Mouse (Mus musculus) brain, adult 2 months (tissue): Measurements from ENCODE around the gene Dmrtb1.

Experiments
- DNase-seq: peaks from one replicate; pipeline ENCODE4 v3.0.0; 2011; ENCODE audit warnings: low read depth, low spot score

The Dmrtb1 gene

DNA sequence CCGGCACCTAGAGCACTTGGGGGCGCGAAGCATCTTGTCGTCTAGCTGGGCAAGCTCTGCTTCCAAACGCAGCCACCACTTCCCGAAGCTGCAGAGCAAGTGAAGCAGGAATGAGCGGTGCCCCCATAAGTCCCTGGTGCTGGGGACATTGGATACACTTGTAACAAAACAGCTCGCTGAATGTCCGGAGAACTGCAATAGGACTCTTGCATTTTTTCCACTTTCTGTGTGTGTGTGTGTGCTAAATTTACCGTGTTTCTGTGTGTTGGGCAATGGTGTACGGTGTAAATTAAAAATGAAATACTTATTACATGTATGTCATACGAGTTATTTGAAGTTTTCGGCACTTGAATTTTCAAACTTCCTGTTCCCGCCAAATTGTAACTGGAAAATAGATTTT lies at the start of gene Dmrtb1:
TSS of gene Dmrtb1 (minus strand) at position 101 of the 400 bp plus-strand sequence.
- DNase-seq, result no peak

DNA sequence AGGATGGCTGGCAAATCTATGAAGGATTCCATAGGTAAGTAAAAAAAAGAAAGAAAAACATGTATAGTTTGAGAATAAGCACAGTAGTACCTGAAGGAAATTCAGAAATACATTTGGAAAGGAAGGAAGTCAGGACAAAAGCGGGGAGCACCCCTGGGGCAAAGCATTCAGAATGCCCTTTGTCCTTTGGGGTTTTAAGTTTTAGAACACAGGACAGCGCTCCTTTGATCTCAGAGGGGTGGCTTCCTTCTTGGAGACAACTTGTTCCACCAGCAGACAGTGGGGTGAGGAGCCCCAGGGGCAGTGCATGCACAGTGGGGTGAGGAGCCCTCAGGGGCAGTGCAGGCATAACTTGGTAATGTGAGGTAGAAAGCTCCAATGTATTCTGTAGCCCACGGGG lies 49.6 kb upstream of the Dmrtb1 start:
- no peak for DNase-seq

DNA sequence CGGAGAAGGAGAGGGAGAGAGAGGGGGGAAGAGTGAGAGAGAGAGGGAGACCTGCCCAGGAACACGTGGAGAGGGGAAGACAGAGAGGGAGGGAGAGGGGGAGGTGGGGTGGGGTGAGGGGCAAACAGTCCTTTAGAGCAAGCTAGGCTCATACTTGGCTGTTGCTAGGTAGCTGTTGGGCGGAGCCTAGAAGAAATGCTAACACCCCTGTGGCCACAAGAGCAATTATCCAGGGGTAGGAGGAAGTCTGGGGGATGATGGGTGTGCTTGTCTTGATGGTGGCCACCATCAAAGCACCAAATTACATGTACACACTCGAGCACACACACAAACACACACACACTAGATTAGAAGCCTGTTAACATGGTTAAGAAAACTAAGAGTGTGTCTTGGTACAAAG lies 48.6 kb upstream of the Dmrtb1 start:
- no peak for DNase-seq

DNA sequence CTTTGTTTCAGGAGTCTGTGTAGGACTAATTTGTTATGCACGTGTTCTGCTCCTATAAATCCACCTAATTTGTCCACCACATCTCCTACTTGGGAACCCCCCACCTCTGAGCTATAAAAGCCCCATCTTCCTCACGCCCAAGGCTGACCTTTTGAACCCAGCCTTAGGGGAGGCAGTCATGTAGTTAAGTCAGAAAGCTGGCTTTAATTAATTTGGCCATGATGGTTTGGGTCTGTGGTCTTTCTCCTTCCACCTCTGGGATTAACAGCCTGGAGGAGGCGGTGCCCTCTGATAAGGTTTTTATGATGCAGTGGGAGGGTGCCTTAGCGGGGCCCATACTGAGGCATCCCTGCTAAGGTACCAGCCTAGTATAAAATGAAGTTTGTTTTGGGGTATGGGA lies 48.2 kb upstream of the Dmrtb1 start:
- DNase-seq, result no peak

DNA sequence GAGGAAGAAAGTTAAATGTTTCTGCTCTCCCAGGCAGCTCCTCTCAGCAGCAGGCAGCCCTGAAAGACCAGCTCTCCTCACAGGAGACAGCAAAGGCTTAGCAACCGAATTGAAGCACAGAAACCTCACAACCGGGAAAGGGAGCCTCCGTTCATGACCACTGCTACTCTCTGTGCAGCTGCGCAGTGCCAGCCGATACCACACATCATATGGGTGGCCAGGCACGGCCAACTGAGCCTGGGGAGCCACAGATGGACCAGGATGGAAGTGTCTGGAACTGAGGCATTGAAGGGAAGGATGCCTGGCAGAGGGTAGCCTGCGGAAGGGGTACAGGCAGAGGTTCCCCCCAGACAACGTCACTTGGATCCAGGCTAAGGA lies 47.0 kb upstream of the Dmrtb1 start:
- DNase-seq, result no peak

DNA sequence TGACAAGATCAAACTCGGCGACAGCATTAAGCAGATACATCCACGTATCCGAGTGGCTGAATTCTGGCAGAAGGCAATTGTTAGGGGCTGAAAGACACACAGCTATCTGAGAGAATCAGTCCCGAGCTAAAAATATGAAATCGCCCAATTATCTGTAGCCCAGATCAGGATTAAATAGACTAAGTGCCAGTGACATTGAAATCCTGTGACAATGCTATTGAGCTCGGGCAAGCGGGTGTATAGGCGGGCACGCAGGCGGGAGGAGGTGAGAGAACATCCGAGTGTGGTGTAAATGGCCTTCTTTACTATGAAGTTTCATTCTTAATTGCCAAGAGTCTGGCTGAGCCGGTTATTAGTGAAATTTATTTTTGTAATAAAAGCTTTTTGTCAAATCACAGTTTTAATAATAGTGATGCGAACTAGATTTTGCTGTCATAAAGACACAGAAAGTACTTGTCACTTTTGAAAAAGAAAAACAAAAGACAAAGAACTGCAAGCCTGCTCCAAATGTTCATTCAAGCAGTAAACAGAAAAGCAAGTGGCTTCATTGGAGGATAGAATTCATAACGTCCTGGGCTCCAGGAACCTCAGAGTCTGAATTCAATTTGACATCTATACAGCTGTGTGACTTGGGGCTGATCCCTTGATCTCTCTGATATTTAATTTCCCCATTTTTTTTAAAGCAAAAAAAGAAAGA lies 46.5 kb upstream of the Dmrtb1 start:
- no peak for DNase-seq

DNA sequence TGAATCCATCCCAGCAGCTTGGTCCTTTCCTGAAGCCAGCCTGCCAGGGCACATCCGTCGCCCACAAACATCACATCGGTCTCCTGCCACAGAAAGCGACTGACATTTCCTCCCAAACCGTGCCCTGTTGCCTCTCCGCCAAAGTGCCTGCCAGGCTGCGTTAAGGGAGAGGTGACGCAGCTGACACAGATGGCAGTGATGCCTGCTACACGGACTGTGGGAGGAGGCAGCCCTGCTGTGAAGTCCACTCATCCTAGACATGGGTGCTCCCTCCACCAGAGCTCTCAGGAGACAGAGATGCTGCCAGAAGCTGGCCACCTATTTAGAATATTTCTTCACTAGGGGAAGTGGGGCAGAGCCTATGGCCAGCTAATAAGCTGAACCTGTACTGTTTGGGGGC lies 41.4 kb upstream of the Dmrtb1 start:
- peak; percentile 51 for DNase-seq

DNA sequence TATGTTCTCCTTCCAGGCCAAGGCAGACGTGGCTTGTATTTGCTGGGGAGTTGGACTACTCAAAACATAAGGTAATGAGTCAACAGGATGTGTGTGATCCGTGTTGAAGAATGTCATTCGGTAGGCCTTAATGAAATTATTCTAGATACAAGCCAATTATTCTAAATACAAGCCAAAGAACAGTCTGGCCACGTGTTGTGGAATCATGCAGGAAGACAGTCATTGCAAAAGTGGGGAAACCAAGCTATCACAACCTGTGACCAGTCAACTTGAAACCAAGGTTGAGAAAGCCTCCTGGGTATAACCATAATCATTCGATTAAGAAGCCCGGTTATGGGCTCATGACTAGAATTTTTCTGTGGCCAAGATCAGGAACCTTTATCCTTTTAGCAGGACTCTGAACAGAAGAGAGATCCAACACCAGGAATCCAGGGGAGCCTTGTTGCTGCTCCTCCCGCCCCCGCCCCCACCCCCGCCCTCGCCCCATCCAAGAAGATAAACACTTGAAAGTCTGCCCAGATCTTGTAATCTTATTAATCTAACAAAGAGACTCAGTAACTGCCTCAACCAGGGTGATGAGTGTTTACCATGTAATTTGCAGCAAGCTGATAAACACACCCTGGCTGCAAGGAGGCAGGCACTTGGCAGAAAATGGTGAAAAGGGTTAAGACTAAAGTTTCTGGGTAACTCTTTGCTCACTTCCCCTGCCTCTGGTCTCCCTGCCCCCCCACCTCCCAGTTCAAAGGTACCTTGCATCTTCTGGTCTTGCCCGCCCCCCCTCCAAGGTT lies 36.2 kb upstream of the Dmrtb1 start:
- DNase-seq, result no peak

DNA sequence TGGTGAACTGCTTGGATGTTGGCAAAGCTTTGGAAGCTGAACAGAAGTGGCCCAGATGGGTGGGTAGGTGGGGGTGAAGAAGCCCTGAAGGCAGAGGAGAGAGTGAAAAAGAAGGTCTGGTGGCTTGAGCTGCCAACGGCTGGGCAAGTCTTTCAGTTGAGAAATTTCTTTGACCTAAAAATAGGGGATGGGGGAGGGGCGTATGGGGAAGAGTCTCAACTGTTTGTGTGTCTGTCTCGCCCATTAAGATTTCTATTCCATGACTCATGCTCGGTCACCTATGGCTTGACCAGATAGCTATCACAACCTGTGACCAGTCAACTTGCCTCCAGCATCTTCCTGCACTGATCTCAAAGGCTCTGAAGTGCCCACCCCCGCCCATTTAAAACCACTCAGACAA lies 35.1 kb upstream of the Dmrtb1 start:
- DNase-seq, result no peak

DNA sequence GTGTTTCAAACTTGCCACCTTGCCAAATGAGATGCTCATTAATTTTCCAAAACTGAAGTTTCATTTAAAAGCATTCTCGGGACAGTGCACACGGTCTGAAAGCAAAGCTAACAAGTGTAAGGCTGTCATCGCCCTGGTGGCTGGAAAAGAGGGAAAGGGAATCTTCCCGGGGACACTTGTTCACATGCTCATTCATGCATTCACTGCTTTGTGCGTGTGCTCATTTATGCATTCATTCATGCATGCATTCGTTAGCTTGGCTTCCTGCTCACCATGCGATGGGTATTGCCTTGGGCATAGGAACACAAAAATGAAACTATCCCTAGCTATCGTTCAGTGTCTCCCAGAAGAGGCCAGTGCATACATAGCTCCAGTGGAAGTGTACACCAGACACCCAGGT lies 34.7 kb upstream of the Dmrtb1 start:
- no peak for DNase-seq

DNA sequence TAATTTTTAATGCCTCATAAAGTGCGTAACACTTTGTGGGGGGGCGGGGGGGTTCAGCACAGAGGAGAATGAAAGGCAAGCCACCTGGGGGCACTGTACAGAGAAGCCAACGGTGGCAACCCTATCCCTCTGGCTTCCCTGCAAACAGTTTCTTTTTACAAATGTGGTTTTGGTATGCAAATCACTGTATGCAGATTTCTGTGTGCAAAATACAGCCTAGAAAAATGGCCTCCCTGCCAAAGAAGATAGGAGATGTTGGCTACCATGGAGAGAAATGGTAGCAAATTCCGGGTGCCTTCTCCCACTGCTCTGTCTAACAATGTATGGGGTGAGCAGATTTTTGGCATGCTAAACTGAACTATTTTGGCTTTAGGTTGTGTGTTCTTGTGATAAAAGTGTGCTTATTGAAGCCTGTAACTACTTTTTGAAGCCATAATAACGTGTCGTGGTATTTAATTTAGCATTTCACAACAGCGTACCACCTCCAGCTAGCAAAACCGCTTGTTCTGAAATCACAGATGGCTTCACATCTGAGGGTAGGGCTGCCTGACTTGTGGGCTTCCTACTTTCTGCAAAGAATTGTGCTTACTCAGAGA lies 33.8 kb upstream of the Dmrtb1 start:
- peak; percentile 87 for DNase-seq

DNA sequence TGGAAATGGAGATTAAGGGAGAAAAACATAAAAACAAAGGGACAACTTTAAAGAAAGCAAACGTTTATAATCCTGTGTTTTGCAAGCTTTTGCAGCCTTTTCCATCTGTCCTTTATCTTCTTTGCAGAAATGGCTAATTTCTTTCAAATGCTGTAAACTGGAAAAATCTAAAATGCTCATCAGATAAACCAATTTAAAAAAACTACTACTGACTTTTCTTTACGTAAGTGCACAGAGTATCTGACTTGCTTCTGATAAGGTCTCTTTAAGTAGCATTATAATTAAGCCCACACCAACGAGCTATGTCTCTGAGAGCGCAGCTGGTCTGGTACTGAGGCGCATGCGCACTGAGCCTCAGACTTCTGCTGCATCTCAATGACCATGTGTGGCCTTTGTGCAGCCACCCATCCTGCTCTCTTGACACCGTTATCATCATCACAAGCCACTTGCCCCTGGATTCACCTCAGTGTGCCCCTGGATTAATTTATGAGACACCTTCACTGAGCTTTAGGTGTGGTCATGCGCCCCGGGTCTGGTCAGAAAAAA lies 32.8 kb upstream of the Dmrtb1 start:
- DNase-seq, result peak; percentile 64

DNA sequence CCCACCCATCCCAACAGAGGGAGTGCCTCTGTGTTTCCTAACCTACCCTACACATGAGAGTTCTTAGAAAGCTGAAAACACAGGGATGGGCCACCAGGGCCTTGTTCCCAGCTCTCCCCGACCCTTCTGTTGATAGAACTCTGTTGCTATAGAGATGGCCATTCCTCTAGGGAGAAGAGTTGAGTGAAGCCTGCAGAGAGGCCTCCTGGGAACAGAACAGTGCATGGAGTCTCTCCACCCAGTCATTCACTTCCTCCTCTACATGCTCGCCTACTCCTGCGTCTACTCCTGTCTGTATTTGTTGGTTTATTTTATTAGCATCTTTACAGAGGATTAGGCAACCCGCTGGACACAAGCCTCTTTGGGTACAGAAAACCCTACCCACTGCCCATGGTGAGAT lies 22.9 kb upstream of the Dmrtb1 start:
- DNase-seq, result no peak

DNA sequence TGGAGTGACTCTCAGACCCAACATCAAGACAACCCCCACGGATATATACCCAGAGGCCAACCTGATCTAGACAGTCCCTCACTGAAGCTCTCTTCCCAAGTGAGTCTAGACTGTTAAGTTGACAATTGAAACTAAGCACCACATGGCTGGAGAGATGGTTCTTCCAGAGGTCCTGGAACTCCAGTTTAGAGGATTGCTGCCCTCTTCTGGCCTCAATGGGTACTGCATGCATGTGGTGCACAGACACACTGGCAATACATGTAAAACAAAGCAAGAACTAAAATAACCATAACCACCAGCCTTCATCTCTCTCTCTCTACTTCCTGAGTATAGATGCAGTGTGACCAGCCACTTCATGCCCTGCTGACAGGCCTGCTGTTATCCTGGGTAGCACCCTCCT lies 20.2 kb upstream of the Dmrtb1 start:
- no peak for DNase-seq

DNA sequence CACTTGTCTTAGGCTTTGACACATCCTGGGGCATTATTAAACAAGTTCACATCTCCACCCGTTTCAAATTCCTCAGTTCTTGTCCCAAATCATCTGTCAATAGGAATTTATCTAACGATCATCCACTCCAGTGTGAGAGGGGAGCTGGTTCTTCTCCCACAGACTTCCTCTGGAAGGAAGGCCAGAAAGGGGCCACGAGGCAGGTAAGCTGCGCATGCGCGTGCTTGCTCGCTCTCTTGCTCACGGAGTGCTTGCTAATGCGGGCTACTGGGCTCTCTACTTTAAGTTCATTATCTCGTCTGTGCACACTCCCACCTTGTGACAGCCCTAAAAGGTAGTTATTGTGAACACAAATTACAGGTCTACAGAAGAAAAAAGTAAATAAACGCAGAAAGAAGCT lies 17.6 kb upstream of the Dmrtb1 start:
- peak; percentile 13 for DNase-seq

DNA sequence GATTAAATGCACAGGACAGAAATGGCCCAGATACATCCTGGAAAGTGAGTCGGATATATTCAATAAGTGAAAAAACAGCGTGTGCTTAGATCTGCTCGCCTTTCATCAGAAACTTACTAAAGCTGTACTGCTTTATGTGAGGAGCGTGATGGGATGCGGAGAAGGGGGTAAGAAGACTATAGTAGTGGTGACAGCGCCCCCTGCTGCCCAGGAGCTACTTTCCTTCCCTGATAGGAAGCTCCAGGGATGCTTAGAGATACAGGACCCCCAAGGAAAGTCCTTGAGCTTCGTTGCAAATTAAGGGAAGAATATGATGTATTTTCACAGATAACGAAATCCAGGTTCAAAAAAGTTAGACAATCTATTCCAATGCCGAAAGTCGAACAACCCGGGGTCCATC lies 17.1 kb upstream of the Dmrtb1 start:
- peak; percentile 72 for DNase-seq

DNA sequence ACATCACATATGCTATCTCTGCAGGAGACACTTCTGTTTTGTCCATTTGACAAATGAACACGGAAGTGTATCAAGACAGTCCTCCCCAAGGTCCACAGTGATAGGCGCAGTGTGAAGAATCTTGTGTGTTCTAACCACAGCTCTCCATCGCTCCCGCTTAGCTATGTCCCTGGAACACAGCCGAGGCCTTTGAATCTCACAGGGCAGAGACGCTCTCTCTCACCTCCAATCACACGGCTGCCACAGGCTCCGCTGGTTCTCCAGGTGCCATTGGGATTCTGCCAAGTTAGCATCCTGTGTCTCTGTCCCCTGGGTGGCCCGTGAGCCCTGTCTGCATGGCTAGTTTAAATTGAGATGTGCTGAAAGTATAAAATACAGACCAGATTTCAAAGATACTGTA lies 15.2 kb upstream of the Dmrtb1 start:
- peak; percentile 22 for DNase-seq

DNA sequence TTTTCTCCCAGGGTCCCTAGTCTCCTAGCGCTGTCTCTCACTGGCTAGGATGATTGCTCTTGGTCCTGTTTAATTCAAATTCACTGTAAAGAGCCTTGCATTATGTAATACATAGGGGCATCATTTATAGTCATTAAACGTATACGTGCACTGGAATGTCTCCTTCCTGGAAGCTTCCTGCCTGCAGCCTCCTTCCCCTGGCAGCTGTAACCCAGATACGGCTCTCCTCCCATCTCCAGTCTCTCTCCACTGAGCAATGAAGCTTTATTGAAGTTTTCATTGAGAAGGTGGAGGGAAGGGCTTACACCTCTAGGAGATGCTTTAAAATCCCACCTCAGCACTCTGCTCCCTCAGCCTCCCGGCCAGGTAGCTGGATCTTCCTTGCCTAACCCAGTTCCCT lies 9.8 kb upstream of the Dmrtb1 start:
- no peak for DNase-seq

DNA sequence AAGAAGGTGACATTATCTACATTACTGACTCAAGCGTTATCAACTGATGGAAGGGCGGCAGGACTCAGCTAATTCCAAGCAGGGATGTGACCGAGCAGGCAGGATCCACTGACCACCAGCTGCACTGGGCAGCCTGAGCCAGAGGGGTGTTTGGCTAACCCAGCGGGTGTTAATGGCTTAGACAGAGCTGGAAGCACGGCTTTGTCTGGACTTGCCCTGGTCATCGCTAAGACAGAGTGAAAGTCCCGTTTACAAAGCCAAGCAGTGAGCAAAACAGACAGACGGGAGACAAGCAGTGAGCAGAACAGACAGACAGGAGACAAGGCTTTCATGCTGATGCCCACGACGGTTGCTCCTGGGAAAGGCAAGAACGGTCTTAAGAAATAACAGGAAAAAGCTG lies 4.2 kb upstream of the Dmrtb1 start:
- no peak for DNase-seq

DNA sequence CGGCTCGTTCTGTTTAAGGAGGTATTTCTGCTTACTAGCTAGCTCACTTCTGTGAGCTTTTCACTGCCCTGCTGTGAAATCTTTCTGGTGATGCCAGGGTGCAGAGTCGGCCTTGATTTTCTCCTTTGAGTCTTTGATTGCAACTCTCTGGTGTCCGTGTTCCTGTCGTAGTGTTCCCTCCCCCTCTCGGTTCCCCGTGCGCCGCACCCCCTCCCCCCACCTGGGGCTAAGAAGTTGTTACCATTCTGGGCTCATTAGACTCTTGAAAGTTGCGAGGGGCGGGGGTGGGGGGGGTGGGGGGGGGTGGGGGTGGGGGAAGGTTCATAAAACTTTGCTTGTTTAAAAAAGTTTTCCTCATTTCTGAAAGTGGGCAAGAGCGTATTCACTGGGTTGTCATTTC lies 3.1 kb upstream of the Dmrtb1 start:
- DNase-seq, result no peak

DNA sequence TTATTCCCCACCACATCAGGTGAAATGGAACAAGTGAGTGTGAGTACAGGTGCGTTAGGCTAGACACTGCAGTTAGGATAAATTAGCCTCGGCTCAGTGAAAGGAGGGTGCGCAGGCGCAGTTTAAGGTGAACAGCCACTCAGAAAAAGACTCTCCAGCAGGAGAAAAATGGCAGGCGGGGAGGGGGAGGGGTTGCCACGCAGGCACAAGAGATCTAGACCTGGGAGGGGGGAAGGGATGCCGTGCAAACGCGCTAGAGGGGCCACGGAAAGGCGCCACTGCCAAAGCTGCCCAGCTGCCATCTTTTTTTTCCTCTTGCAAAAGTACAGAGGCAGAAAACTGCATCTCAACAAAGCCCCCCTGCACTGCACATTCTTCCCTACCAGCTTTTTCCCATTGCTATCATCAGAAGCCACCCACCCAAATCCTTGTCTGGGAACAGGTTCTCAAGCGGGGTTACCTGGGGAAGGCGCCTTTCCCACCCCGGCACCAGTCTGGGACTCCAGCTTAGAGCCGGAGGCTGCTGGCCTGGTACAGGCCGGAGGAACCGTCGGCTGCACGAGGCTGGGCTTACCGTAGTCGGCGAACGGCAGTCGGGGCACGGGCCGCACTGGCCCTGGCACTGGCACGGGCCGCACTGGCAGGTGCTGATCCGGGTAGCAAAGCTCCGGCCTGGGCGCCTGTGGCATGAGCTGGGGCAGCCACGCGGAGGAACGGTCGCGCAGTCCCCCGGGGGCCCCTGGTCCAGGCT lies 849 bp downstream of the Dmrtb1 start:
- DNase-seq, result no peak
